In genomic region chr4:118331777-118332176, GRCm38 (mm10) we compare ENCODE assay signal across 13 mouse cellular contexts. TPM values are rescaled to one million over a fixed set of nuclear protein-coding genes. Genes with fewer than 3 reads are reported as not detected.
DNase-seq lines count a peak whose midpoint lies in the region; ATAC-seq and TF ChIP-seq lines count a peak whose summit lies in the region.
"Had no signal": no experiment of that assay in that cellular context is flagged by ENCODE, and none has a peak within 500 bp of the region (broad histone marks: within the 10 kb centered on the region; RNA-seq: fewer than 3 reads in every experiment).

No protein-coding gene starts in this region.

- no peak overlapping the region for H3K4me3 ChIP-seq in kidney, adult 2 months (ENCODE audit: insufficient read depth, low read depth, low read length)
- no peak overlapping the region for H3K4me3 ChIP-seq in lung, embryonic 16.5 days (ENCODE audit: low read length)
- no peak overlapping the region for H3K4me3 ChIP-seq in midbrain, postnatal 0 days (ENCODE audit: low read depth, low read length)
- H3K4me3 ChIP-seq: forebrain, embryonic 15.5 days; liver, embryonic 15.5 days; midbrain, embryonic 12.5 days had no signal

- no peaks in the 10 kb centered on the region for H3K9me3 ChIP-seq in lung, embryonic 16.5 days (ENCODE audit: control insufficient read depth, low read length)
- no peaks in the 10 kb centered on the region for H3K9me3 ChIP-seq in midbrain, postnatal 0 days (ENCODE audit: low read length)
- H3K9me3 ChIP-seq: forebrain, embryonic 15.5 days; liver, embryonic 15.5 days; midbrain, embryonic 12.5 days had no signal

- H3K27ac ChIP-seq in kidney, adult 2 months (ENCODE audit: insufficient read depth, low read depth, low read length): peak overlapping the region; percentile 2; the same call in 1 of the 2 replicates
- 0 out of 2 replicates have a peak overlapping the region, but pooled peaks have one; percentile 29 for H3K27ac ChIP-seq in lung, embryonic 16.5 days (ENCODE audit: low read length)
- no peak overlapping the region for H3K27ac ChIP-seq in midbrain, postnatal 0 days (ENCODE audit: low read depth, low read length)
- H3K27ac ChIP-seq: forebrain, embryonic 15.5 days; liver, embryonic 15.5 days; midbrain, embryonic 12.5 days had no signal

- 29% methylated on average over 4 of the region's 4 CpGs for WGBS in kidney, adult 2 months
- WGBS in lung, embryonic 16.5 days: 25% methylated on average over 4 of the region's 4 CpGs
- 58% methylated on average over 4 of the region's 4 CpGs for WGBS in midbrain, postnatal 0 days

- no peak overlapping the region for H3K4me2 ChIP-seq in lung, embryonic 16.5 days (ENCODE audit: low read depth, low read length)
- H3K4me2 ChIP-seq in midbrain, postnatal 0 days (ENCODE audit: low read depth, low read length, poor library complexity, severe bottlenecking): no peak overlapping the region
- H3K4me2 ChIP-seq: forebrain, embryonic 15.5 days; liver, embryonic 15.5 days; midbrain, embryonic 12.5 days had no signal

- H3K4me1 ChIP-seq in kidney, adult 2 months (ENCODE audit: control insufficient read depth, insufficient read depth, low read length): peaks cover 5% of the 10 kb centered on the region; the same call in 1 of the 2 replicates
- H3K4me1 ChIP-seq in lung, embryonic 16.5 days (replicated peaks; ENCODE audit: control insufficient read depth, insufficient read depth, low read length): no peaks in the 10 kb centered on the region; the same call in 1 of the 2 replicates
- no peaks in the 10 kb centered on the region for H3K4me1 ChIP-seq in midbrain, postnatal 0 days (ENCODE audit: insufficient read depth, low read length)
- H3K4me1 ChIP-seq: forebrain, embryonic 15.5 days; liver, embryonic 15.5 days; midbrain, embryonic 12.5 days had no signal

- no peak for TF ChIP-seq POLR2A in kidney, adult 2 months (IDR thresholded peaks at IDR 0.05; ENCODE audit: low read depth, low read length)

- no peak for TF ChIP-seq CTCF in kidney, adult 2 months (conservative IDR thresholded peaks at IDR 0.05; ENCODE audit: insufficient read depth, insufficient read length, low read depth, low read length)
- TF ChIP-seq CTCF in midbrain, postnatal 0 days (IDR thresholded peaks at IDR 0.05): no peak

- H3K9ac ChIP-seq in lung, embryonic 16.5 days (ENCODE audit: low read length): no peak overlapping the region
- H3K9ac ChIP-seq in midbrain, postnatal 0 days (replicated peaks; ENCODE audit: low read length, poor library complexity, severe bottlenecking): no peak overlapping the region
- H3K9ac ChIP-seq: forebrain, embryonic 15.5 days; liver, embryonic 15.5 days; midbrain, embryonic 12.5 days had no signal

- peak; percentile 85 for ATAC-seq in lung, embryonic 16.5 days (ENCODE audit: low read depth)
- no peak for ATAC-seq in midbrain, postnatal 0 days (ENCODE audit: low FRiP score)
- ATAC-seq: forebrain, embryonic 15.5 days had no signal

- peak; percentile 6 for DNase-seq in urinary bladder, postnatal 14 days (ENCODE audit: low spot score)
- no peak for DNase-seq in urinary bladder, adult 18-20 months (ENCODE audit: low spot score in 2 of 2)
- peak; percentile 82 for DNase-seq in kidney, adult 2 months
- DNase-seq in layer of hippocampus, postnatal 10 days (ENCODE audit: low spot score in 2 of 2): no peak
- DNase-seq in thymus, adult 18-20 months: no peak
- no peak for DNase-seq in midbrain, postnatal 0 days (ENCODE audit: low spot score)
- DNase-seq in cerebellum, adult 11 months: no peak
- DNase-seq: cerebellum, adult 18-20 months; gastrocnemius, postnatal 14 days had no signal

- H3K27me3 ChIP-seq in kidney, adult 2 months (replicated peaks; ENCODE audit: control insufficient read depth, insufficient read depth, low read length): no peaks in the 10 kb centered on the region
- H3K27me3 ChIP-seq in lung, embryonic 16.5 days (ENCODE audit: control insufficient read depth, insufficient read depth, low read depth, low read length): no peaks in the 10 kb centered on the region
- H3K27me3 ChIP-seq in midbrain, postnatal 0 days (ENCODE audit: insufficient read depth, low read length): no peaks in the 10 kb centered on the region
- H3K27me3 ChIP-seq: forebrain, embryonic 15.5 days; midbrain, embryonic 12.5 days had no signal

- no peaks in the 10 kb centered on the region for H3K36me3 ChIP-seq in kidney, adult 2 months (ENCODE audit: control insufficient read depth, insufficient read depth, low read length)
- no peaks in the 10 kb centered on the region for H3K36me3 ChIP-seq in lung, embryonic 16.5 days (ENCODE audit: control insufficient read depth, insufficient read depth, low read length)
- no peaks in the 10 kb centered on the region for H3K36me3 ChIP-seq in midbrain, postnatal 0 days (ENCODE audit: insufficient read depth, low read length)
- H3K36me3 ChIP-seq: forebrain, embryonic 15.5 days; liver, embryonic 15.5 days; midbrain, embryonic 12.5 days had no signal

RNA-seq across cellular contexts. Expression of gene Ptprf, which starts 40.6 kb away (rescaled TPM):
- polyA plus RNA-seq in kidney, adult 2 months (2012; rRNA removed): 89.9 and 114 TPM in 2 replicates
- 79.7 and 84.3 TPM in 2 replicates for polyA plus RNA-seq in lung, embryonic 16.5 days (2015; fragmentation: Nextera tagmentation; extraction: Ambion mirVana)
- total RNA-seq in layer of hippocampus, postnatal 10 days (2021): 100 to 1,000 TPM; 140 to 142 TPM
- 160 and 186 TPM in 2 replicates for total RNA-seq in midbrain, postnatal 0 days (2014; rRNA removed)
- 46.4 and 48.1 TPM in 2 replicates for polyA plus RNA-seq in midbrain, postnatal 0 days (2015; fragmentation: Nextera tagmentation; extraction: Ambion mirVana)

Comparison
In these comparisons a context has a peak if more than half of its experiments do, and no peak if none do; other contexts are left out.
1. DNase-seq: peak in urinary bladder, postnatal 14 days (single experiment) and kidney, adult 2 months (single experiment); none in urinary bladder, adult 18-20 months (0 of 2), layer of hippocampus, postnatal 10 days (0 of 2), thymus, adult 18-20 months (0 of 2), midbrain, postnatal 0 days (single experiment) and cerebellum, adult 11 months (single experiment).